Mouse (Mus musculus): ENCODE data around the gene Ppm1m.
A peak's percentile ranks its signal among the peaks of the same experiment; 100 is the strongest.

Ppm1m gene

DNA sequence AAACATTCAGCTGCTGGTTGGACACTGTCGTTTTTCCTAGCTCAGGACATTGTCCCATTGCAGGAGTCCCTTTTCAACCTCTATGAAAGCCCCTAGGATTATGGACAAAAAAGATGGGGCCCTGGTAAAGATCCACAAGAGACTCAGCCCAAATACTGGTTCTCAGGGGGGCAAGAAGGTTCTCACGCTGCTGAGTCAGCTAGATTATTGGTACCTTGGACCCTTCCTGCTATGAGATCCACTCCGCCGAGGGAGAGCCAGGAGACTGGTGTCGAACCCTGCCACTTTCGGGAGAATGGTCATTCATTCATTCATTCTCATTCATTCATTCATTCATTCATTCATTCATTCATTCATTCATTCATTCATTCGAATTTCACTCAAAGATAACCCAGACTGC lies 17.4 kb upstream of the Ppm1m start:
- DNase-seq: no peak

- no peak for DNase-seq
Observed at GRCm38 (mm10) chr9:106215341-106216125, 16.0 kb upstream of the Ppm1m start.

GRCm38 (mm10) chr9:106212594-106212981 lies 13.0 kb upstream of the Ppm1m start:
- no peak for DNase-seq

GRCm38 (mm10) chr9:106211680-106212593 lies 12.4 kb upstream of the Ppm1m start:
- peak; percentile 91 for DNase-seq

DNA sequence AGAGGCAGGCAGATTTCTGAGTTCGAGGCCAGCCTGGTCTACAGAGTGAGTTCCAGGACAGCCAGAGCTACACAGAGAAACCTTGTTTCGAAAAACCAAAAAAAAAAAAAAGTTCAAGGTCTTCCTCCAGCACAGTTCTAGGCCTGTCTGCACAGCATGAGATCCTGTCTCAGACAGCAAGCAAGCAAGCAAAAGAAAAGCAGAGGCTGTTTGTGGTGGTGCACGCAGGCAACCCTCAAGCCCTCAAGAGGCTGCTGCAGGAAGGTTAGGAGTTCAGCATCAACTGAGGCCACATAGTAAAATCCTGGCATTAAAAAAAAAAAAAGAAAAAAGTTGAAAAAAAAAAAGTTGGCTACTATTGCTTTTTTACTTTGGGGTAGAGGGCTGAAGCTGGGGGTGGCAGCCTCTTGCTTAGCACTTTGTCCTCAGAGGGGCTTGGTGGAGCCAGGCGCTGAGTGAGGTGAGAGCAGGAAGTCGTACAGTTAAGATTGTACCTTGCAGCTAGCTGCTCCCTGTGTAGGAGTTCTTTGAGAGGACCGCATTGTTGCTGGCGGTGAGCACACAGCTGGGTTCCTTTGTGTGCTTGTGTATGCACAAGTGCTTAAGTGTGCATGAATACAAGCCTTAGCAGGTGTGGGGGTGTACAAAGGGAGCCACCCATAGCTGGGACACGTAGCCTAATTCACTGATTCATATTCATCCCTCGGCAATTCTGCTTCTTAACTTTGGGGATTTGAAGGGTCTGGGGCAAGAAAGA lies 11.5 kb upstream of the Ppm1m start:
- DNase-seq: no peak

GRCm38 (mm10) chr9:106209954-106210353 lies 10.4 kb upstream of the Ppm1m start:
- no peak for DNase-seq

DNA sequence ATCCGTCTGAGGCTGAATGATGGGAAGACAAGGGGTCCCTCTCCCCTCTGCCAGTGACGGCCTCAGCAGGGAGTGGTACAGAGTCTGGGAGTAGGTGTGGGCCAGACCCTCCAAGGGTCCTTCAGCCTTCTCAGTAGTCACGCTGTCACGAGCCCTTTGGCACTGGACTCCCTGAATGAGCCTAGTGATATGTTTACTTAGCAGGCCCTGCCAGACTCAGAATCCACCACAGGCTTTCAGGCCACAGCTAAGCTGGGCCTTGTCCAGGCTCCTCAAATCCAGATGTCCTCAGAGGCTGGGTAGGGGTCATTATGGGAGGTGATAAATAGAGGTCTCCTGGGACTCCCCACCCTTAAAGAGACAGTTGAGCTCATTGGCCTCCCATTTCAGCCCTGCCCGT lies 8.6 kb upstream of the Ppm1m start:
- no peak for DNase-seq

DNA sequence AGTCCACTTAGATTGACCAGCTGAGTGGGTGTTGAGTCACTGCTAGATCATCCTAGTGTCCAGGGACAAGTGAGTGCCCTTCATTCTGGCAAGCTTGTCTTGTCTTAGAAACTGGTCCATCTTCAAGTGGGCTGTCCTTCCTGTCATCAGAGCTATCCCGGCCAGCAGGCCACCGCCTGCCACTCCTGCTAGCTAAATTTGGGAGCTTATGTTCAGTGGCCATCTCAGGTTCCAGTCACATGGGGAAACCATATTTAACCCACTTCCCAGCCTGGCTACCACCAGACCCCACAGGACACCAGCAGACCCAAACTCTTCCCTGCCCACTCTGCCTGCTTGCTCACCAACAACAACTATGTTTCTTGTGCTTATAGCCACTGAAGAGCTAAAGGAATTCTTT lies 7.0 kb upstream of the Ppm1m start:
- no peak for DNase-seq

GRCm38 (mm10) chr9:106205713-106206290 lies 6.3 kb upstream of the Ppm1m start:
- no peak for DNase-seq

DNA sequence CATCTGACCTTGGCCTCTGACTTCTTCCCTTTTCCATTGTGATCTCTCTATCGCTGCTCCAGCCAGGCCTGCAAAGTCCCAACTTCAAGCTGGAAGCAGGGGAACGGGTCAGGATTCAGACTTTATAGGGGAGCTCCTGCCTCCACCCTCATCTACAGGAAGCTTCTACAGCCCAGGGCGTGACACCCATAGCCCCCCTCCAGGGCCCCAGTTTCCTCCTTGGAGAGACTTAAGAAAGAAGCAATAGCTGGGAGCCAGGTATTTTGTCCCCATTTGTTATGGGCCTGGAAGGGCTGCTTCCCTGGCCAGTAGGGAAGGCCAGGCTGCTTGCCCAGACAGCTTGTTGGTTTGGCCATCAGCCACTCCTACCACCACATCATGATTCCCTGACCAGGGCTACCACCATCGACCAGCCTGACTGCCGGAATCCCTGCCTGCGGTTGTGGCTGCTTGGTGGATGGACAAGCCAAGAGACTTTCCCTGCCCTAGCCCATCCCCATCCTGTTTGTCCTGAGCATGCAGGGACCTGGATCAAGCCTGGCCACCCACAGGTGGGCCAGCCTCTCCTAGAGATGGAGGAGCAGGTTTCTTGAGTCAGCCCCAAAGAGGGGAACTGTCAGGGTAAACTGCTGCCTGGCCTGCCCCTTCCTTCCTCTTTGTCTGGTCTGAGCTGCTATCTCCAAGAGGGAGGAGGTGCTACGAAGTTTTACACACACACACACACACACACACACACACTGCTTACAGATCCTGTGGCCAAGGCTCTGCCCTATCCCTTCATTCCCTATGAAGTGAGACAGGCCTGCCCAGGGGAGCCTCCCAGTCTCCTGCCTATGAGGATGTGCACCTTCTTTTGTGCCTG lies 4.7 kb upstream of the Ppm1m start:
- no peak for DNase-seq

- DNase-seq: peak; percentile 95
Observed at GRCm38 (mm10) chr9:106202819-106203636, 3.5 kb upstream of the Ppm1m start, which contains the start of gene Twf2. Gene Twf2 (plus strand): TSS chr9:106203108.

DNA sequence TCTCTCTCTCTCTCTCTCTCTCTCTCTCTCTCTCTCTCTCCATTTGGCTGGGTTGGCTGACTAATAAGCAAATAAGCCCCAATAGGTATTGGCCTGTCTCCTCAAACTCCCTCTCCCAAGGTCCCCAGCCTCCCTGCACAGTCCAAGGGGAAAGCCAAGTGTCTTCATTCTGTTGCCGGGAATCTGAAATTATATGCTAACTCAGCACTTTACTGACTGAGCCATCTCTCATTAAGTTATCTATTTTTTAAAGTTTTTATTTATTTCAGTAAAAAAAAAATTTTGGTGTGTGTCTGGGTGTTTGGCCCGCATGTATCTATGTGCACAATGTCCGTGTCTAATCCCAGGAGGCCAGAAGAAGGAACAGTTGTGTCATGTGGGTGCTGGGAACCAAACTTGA lies 2.3 kb upstream of the Ppm1m start:
- no peak for DNase-seq

- DNase-seq: peak; percentile 90
Observed at GRCm38 (mm10) chr9:106198962-106199458, 536 bp downstream of the Ppm1m start.

- no peak for DNase-seq
Observed at GRCm38 (mm10) chr9:106197732-106198131, 1.8 kb downstream of the Ppm1m start.

GRCm38 (mm10) chr9:106197081-106197713 lies 2.3 kb downstream of the Ppm1m start:
- DNase-seq: no peak

GRCm38 (mm10) chr9:106195693-106196092 lies 3.9 kb downstream of the Ppm1m start:
- DNase-seq: no peak

GRCm38 (mm10) chr9:106193930-106194807 lies 5.4 kb downstream of the Ppm1m start:
- no peak for DNase-seq

DNA sequence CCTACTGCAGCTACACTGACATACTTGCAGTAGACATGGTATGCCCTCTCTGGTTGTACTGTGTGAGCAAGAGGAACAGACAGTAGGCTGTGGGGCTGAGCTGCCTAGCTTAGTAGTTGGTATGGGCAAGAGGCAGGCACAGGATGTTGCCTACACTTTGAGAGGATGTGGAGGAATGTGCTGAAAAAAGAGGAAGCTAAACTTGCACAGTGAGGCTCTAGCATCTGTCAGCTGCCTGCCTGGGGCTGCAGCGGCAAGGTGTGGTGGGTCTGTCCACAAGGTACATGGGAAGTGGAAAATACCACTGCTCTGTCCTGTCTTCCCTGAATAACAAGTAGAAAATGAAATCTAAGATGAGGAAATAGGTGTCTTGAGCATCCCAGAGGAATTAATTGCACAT lies 6.5 kb downstream of the Ppm1m start:
- no peak for DNase-seq

DNA sequence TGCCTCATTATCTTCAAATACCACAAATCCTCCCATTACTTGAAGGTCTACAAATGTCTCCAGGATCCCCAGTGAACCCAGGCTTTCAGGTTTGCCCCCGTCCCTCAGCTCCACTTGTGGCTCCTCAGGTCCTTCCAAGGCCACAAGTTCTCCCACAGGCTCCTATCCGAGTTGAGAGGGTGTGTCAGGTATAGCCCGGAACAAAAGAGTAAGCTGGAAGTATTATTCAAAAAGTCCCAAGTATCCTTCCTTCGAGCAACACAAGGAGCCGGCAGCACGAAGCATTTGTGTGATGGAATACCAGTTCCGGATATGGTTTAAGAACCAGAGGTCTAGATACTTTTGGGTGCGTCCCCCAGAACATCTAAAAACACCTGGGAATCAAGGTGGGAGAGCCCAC lies 7.5 kb downstream of the Ppm1m start:
- no peak for DNase-seq
